Mouse (Mus musculus) cerebellum, adult 2 months (tissue): ENCODE data around the gene Etv6.

ENCODE experiments used
- CTCF ChIP-seq: fragments of 200-500 bp; IDR thresholded peaks from 2 replicates; pipeline ENCODE4 v1.5.1; 2011; ENCODE audit warnings: low read depth, mild to moderate bottlenecking, control low read depth, low read length, moderate library complexity, borderline replicate concordance; ENCODE audit not compliant: insufficient read depth
- POLR2A ChIP-seq: fragments of 200-500 bp; IDR thresholded peaks from 2 replicates; pipeline ENCODE4 v1.6.1; 2011; ENCODE audit warnings: low read length, control low read depth, borderline replicate concordance; ENCODE audit not compliant: insufficient read depth

GRCm38 (mm10) chr6:134117380-134117938, 82.0 kb downstream of the Etv6 start:
- TF ChIP-seq POLR2A (no peak), CTCF (no peak)
